Mouse (Mus musculus): Measurements from ENCODE around the gene Gm44503. TPM values are rescaled to one million over a fixed set of nuclear protein-coding genes. Genes with fewer than 3 reads are reported as not detected.

The Gm44503 gene
- polyA plus RNA-seq, 1 experiment from 2014 or later: not detected

Small RNA genes within 50 kb of the gene (microRNA-seq; reads per million reads assigned to microRNA genes)
- not detected for gene Gm27353

Other genes starting within 250 kb of the Gm44503 start
- gene Prtg, start 152.0 kb upstream of the Gm44503 start, polyA plus RNA-seq (2014; fragmentation: Nextera tagmentation; extraction: Ambion mirVana): 3.6 and 4.4 TPM in 2 replicates
- 11.0 and 11.9 TPM in 2 replicates for gene Pygo1, start 33.2 kb upstream of the Gm44503 start, polyA plus RNA-seq (2014; fragmentation: Nextera tagmentation; extraction: Ambion mirVana)
- gene Dyx1c1, start 67 bp upstream of the Gm44503 start, polyA plus RNA-seq (2014; fragmentation: Nextera tagmentation; extraction: Ambion mirVana): 1.6 and 2.6 TPM in 2 replicates
- 19.0 and 19.7 TPM in 2 replicates for gene Ccpg1os, start 26.5 kb downstream of the Gm44503 start, polyA plus RNA-seq (2014; fragmentation: Nextera tagmentation; extraction: Ambion mirVana)
- 20.4 and 28.8 TPM in 2 replicates for gene Ccpg1, start 26.6 kb downstream of the Gm44503 start, polyA plus RNA-seq (2014; fragmentation: Nextera tagmentation; extraction: Ambion mirVana)
- 16.1 and 17.7 TPM in 2 replicates for gene Pigb, start 81.5 kb downstream of the Gm44503 start, polyA plus RNA-seq (2014; fragmentation: Nextera tagmentation; extraction: Ambion mirVana)
- gene Rab27a, start 86.0 kb downstream of the Gm44503 start, polyA plus RNA-seq (2014; fragmentation: Nextera tagmentation; extraction: Ambion mirVana): 0.66 and 0.92 TPM in 2 replicates
- not detected in 2 replicates for gene Khdc3, start 143.0 kb downstream of the Gm44503 start, polyA plus RNA-seq (2014; fragmentation: Nextera tagmentation; extraction: Ambion mirVana)
- gene Gm20509, start 143.6 kb downstream of the Gm44503 start, polyA plus RNA-seq (2014; fragmentation: Nextera tagmentation; extraction: Ambion mirVana): not detected in 2 replicates
- 145 and 156 TPM in 2 replicates for gene Rsl24d1, start 154.6 kb downstream of the Gm44503 start, polyA plus RNA-seq (2014; fragmentation: Nextera tagmentation; extraction: Ambion mirVana)